Mouse (Mus musculus): ENCODE data around the gene Ttll4.

Ttll4 gene

DNA sequence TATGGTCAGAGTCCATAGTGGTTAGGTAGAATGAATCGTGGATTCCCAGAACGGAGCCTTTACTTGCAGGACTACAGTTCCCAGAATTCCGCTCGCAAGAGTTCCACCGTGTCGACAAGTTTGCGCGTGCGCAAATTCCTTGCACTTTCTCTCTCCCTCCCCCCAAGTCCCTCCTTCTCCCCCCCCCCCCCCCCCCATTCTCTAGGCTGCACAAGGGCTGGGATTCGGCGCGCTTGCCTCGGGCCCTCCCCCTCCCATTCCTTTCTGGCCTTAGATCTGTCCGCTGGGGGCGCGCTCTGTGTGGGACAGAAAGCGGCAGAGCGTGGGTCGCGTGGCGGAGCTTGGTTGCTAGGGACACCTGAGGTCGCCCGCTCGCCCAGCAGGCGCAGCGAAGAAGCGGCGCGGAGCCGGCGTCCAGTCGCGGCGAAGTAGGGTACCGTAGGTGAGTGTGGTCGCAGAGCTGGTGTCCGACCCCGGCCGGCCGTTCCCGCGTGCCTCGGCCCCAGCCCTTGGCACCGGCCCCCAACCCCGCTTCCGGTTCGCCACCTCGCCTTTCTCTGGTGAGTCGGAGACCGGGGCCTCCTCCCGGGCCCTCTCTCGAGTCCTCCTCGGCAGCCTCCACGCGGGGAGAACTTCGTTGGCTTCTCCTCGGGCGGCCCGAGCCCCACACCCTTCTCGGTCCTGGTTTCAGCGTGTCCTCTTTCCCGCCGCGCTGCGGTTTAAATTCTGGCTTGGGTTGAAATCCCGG lies at the start of gene Ttll4:
Gene Ttll4 (plus strand): TSS at position 298 of the 748 bp plus-strand sequence.
- under 1% methylated on average over 62 of the region's 66 CpGs for WGBS

GRCm38 (mm10) chr1:74624183-74624582 lies 37.4 kb upstream of the Ttll4 start:
- 100% methylated on average over 1 of the region's 1 CpGs for WGBS

- WGBS = 91% methylated on average over 4 of the region's 4 CpGs
Measured at GRCm38 (mm10) chr1:74626076-74626475, 35.5 kb upstream of the Ttll4 start.

- WGBS = 75% methylated on average over 7 of the region's 7 CpGs
Measured at GRCm38 (mm10) chr1:74628001-74628400, 33.5 kb upstream of the Ttll4 start.

GRCm38 (mm10) chr1:74632734-74633133 lies 28.8 kb upstream of the Ttll4 start:
- WGBS = 90% methylated on average over 4 of the region's 4 CpGs

DNA sequence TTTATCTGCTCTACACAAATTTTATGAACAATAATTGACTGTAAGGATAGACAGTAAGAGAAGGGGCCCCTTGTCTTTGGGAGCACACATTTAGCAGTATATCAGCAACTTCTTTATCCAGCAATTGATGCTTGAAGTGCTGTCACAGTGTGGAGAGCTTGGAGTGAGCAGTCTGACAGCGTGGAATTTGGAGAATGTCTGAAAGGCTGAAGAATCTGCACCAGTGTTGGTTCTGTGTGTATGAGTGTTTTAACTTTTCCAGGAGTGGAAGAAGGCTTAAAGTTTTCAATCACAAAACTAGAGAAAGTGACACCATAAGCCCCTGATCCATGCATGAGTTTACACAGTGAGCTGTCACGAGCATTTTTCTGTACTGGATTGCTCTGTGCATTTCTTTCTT lies 18.0 kb upstream of the Ttll4 start:
- WGBS = 77% methylated on average over 2 of the region's 2 CpGs

- WGBS = 8% methylated on average over 13 of the region's 13 CpGs
Measured at GRCm38 (mm10) chr1:74662253-74662865, 814 bp downstream of the Ttll4 start.

DNA sequence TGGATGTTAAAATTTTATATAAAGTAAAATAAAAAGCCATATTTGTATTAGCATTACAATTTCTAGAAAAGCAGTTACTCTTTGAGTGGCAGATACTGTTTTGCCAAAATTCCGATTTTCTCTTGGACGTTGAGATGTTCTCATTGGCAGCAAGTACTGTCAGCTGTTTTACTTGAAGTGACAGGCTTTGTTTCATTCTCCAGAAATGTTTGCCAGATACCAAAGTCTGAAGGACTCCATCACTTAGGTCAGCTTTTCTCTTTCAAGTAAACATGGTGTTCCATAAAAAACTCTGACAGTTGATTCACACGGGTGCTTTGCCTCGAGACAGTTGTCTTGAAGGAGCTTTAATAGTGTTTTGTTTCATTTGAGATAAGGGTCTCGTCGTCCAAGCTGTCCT lies 3.6 kb downstream of the Ttll4 start:
- WGBS = 52% methylated on average over 6 of the region's 6 CpGs

- 93% methylated on average over 3 of the region's 3 CpGs for WGBS
Measured at GRCm38 (mm10) chr1:74668371-74668770, 6.8 kb downstream of the Ttll4 start.

GRCm38 (mm10) chr1:74672731-74673130 lies 11.2 kb downstream of the Ttll4 start:
- WGBS = 67% methylated on average over 7 of the region's 7 CpGs

DNA sequence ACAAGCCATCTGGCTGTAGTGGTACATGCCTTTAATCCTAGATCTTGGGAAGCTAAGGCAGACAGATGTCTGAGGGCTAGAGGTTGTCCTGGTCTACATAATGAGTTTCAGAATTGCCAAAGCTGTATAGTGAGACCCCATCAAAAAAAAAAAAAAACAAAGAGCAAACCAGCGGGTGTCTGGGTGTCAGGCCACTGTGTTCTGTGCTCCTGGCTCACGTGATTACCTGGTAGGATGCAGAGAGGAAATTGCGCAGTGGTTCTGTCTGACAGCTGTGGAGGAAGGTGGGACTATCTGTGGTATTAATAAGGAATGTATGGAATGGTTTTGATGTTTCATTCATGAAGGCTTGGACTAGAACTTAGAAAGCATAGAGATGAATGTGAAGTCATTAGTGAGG lies 15.3 kb downstream of the Ttll4 start:
- 84% methylated on average over 3 of the region's 3 CpGs for WGBS

- WGBS = 77% methylated on average over 1 of the region's 1 CpGs
Measured at GRCm38 (mm10) chr1:74677843-74678242, 16.3 kb downstream of the Ttll4 start.

DNA sequence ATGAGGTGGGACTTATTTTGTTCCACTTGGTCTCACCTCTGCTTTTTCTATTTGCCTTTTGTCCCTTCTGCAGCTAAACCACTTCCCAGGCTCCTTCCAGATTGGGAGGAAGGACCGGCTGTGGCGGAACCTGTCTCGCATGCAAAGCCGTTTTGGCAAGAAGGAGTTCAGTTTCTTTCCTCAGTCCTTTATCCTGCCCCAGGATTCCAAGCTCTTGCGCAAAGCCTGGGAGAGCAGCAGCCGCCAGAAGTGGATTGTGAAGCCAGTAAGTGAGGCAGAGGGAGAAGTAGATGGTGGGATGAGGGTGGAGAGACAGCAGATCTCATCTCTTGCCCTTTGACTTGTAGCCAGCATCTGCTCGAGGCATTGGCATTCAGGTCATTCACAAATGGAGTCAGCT lies 25.6 kb downstream of the Ttll4 start:
- 76% methylated on average over 7 of the region's 7 CpGs for WGBS

- WGBS = 65% methylated on average over 8 of the region's 8 CpGs
Measured at GRCm38 (mm10) chr1:74693891-74694583, 32.5 kb downstream of the Ttll4 start.

DNA sequence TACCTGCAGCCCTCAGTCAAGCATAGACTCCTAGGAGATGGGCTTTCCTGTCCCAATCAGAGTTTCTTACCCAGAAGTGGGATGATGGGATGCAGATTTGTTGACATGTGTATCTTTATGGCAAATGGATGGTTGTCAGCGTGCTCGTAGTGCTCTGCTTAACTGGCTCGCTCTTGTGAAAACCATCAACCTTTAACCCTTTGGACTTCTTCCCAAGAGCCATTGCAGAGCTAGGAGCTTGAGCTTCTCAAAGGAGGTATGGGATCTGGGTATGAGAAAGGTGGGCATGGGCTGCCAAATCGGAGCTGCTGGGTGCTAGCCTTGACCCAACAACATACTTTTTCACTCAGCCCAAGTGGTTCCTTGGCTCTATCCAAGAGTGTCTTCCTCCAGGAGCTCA lies 34.3 kb downstream of the Ttll4 start:
- WGBS = 94% methylated on average over 4 of the region's 4 CpGs

DNA sequence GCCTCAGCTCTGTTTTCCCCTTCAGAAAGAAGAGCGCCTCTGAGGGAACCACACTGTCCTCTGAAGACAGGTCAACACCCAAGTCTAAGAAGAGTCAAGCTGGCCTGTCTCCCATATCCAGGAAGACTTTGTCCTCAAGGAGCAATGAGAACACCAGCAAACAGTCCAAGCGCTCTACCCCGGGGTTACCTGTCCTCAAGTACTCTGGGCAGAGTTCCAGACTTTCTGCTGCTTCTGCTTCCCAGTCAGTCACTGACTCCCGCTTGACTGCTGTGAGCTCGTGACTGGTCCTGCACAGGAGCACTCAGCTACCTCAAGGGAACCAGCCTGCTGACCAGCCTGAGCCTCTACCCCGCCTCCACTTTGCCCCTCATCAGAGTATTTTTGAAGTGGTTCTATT lies 35.9 kb downstream of the Ttll4 start:
- 93% methylated on average over 6 of the region's 6 CpGs for WGBS

GRCm38 (mm10) chr1:74698353-74698752 lies 36.8 kb downstream of the Ttll4 start:
- WGBS = 100% methylated on average over 1 of the region's 1 CpGs

GRCm38 (mm10) chr1:74698791-74699190 lies 37.2 kb downstream of the Ttll4 start:
- 89% methylated on average over 1 of the region's 1 CpGs for WGBS

DNA sequence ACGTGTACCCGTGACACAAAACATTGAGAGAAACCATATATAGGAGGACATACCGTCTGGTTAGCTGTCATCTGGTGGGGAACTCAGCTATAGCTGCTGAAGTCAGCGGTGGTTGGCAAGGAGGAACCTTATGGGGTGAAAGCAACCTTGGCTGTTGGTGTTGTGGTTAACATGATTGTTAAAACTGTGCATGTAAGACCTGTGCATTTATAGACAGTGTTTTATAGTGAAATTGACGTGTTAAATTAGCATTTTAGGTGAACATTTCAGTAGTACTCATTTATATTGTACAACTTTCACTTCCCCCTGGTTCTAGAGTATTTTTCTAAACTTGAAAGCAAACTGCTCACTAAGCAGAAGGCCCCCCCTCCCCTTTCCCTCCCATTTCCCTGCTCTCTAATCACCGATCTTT lies 40.6 kb downstream of the Ttll4 start:
- 82% methylated on average over 6 of the region's 6 CpGs for WGBS

GRCm38 (mm10) chr1:74704156-74704555 lies 42.6 kb downstream of the Ttll4 start:
- 60% methylated on average over 3 of the region's 3 CpGs for WGBS

GRCm38 (mm10) chr1:74705016-74705415 lies 43.5 kb downstream of the Ttll4 start:
- WGBS = 83% methylated on average over 5 of the region's 5 CpGs

DNA sequence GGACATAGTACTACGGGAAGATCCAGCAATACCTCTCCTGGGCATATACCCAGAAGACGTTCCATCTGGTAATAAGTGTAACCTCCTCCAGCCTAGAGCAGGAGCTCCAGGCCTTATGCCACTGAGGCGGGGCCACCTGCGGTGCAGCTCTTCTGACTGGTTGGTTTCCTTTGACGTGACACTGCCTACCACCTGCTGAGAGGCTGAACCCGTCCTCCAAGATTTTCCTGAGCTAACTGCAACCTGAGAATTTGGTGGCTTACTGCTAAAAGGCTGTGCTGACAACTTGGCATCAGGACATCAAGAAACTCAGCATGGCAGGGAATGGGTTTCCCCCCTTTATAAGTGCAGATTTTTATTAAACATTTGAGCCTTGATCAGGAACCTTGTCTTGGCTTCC lies 48.0 kb downstream of the Ttll4 start:
- WGBS = 52% methylated on average over 6 of the region's 6 CpGs

DNA sequence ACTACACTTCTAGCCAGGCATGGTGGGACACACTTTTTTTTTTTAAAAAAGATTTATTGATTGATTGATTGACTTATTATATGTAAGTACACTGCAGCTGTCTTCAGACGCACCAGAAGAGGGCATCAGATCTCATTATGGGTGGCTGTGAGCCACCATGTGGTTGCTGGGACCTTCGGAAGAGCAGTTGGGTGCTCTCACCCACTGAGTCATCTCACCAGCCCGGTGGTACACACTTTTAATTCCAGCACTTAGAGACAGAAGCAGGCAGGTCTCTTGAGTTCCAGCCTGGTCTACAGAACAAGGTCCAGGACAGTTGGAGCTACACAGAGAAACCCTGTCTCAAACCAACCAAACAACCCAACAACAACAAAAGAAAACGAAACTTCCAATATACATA lies 50.5 kb downstream of the Ttll4 start:
- WGBS = 61% methylated on average over 4 of the region's 4 CpGs
